Mouse (Mus musculus) small intestine, adult 2 months (tissue): ENCODE data around the gene Rsrp1.

Experiments used
- CTCF ChIP-seq: fragments of 200-500 bp; IDR thresholded peaks from 2 replicates; pipeline ENCODE4 v1.5.1; 2012; ENCODE audit warnings: low read depth, mild to moderate bottlenecking, control low read depth, inconsistent platforms, low read length, moderate library complexity, mixed read lengths; ENCODE audit not compliant: insufficient replicate concordance, insufficient read length; ENCODE audit errors: extremely low read depth
- POLR2A ChIP-seq: fragments of 200-500 bp; IDR thresholded peaks from 2 replicates; pipeline ENCODE4 v1.6.1; 2012; ENCODE audit warnings: low read depth, mild to moderate bottlenecking, control low read depth, inconsistent platforms, low read length, moderate library complexity

GRCm38 (mm10) chr4:134927815-134928463, 4.5 kb downstream of the Rsrp1 start:
- TF ChIP-seq POLR2A, result no peak
- TF ChIP-seq CTCF, result no peak
